Mouse (Mus musculus): ENCODE data around the gene Ocln. TPM values are rescaled to one million over a fixed set of nuclear protein-coding genes. Genes with fewer than 3 reads are reported as not detected.

The Ocln gene
- polyA plus RNA-seq (2015; fragmentation: Nextera tagmentation; extraction: Ambion mirVana): 38.5 and 38.8 TPM in 2 replicates

DNA sequence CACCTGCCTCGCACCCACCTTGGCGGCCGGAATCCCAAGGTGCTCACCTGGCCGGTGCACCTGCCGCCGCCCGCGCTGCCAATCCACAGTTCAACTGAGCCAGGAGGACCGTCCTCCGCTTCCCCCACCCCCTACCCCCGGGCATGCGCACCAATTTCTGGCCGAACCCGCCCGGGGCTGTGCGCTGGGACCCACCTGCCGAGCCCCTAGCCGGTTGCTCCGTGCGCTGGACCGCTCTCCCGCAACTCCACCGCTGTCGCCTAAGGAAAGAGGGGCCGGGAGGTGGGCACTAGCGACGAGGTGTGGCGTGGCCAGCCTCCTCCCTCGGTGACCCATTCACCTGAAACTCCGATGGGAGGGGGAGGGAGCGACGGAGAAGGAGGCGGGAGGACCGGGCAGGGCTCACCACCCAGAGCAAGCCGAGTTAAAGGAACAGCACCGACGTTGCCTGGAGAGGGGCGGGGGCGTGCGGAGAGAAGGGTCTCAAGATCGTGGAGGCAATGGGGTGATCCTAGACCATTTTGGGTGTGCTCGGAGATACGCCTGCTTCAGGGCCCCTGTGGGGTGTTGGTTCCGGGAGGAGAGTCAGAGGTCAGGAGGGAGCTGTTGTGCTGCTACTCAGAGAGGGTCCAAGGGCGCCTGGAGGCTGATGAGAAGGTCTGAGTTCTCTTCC, at the start of gene Ocln:
Gene Ocln (minus strand): TSS at position 350 of the 673 bp plus-strand sequence.
- peak within 1 kb of the TSS; percentile 75 for H3K4me2 ChIP-seq (ENCODE audit: low read depth, low read length)
- no peaks in the 10 kb centered on the region; the same call in 1 of the 2 replicates for H3K4me1 ChIP-seq (replicated peaks; ENCODE audit: control insufficient read depth, insufficient read depth, low read length)
- no peaks in the 10 kb centered on the region for H3K9me3 ChIP-seq (ENCODE audit: control insufficient read depth, low read length)
- peak; percentile 88 for ATAC-seq (ENCODE audit: low read depth)
- WGBS: under 1% methylated on average over 41 of the region's 45 CpGs
- peak within 1 kb of the TSS; percentile 74 for H3K4me3 ChIP-seq (ENCODE audit: low read length)
- no peaks in the 10 kb centered on the region for H3K36me3 ChIP-seq (ENCODE audit: control insufficient read depth, insufficient read depth, low read length)
- peak within 1 kb of the TSS; percentile 71 for H3K27ac ChIP-seq (ENCODE audit: low read length)
- H3K9ac ChIP-seq (ENCODE audit: low read length): peak within 1 kb of the TSS; percentile 80
- peaks cover 20% of the 10 kb centered on the region for H3K27me3 ChIP-seq (ENCODE audit: control insufficient read depth, insufficient read depth, low read depth, low read length)

DNA sequence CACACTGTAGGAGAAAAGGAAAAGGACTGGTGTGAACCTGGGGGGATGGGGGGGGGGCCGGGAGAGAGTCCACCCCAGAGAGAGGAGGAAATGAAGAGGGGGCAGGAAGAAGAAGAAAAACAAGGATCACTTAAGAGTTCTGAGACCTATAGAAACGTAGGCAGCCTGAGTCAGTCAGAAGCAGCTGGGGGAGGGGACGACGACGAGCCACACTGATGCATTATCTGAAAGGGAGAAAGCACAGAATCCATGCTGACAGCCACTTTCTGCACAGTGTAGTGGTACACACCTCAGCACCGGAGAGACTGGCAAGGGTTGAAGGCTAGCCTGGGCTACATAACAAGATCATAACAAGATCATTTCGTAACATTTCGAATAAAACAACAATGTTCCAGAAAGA, 48.5 kb upstream of the Ocln start:
- peak overlapping the region; percentile 46; the same call in 1 of the 2 replicates for H3K27ac ChIP-seq (ENCODE audit: low read length)
- ATAC-seq (ENCODE audit: low read depth): no peak
- H3K9ac ChIP-seq (ENCODE audit: low read length): 0 out of 2 replicates have a peak overlapping the region, but pooled peaks have one; percentile 19
- H3K4me3 ChIP-seq (ENCODE audit: low read length): no peak overlapping the region; the same call in 1 of the 2 replicates
- WGBS: 53% methylated on average over 8 of the region's 8 CpGs
- H3K4me2 ChIP-seq (ENCODE audit: low read depth, low read length): peak overlapping the region; percentile 19; the same call in 1 of the 2 replicates
- no peaks in the 10 kb centered on the region for H3K9me3 ChIP-seq (ENCODE audit: control insufficient read depth, low read length)
- no peaks in the 10 kb centered on the region for H3K36me3 ChIP-seq (ENCODE audit: control insufficient read depth, insufficient read depth, low read length)
- no peaks in the 10 kb centered on the region for H3K4me1 ChIP-seq (replicated peaks; ENCODE audit: control insufficient read depth, insufficient read depth, low read length)
- H3K27me3 ChIP-seq (ENCODE audit: control insufficient read depth, insufficient read depth, low read depth, low read length): no peaks in the 10 kb centered on the region

GRCm38 (mm10) chr13:100600317-100600716, 47.8 kb upstream of the Ocln start:
- 72% methylated on average over 12 of the region's 12 CpGs for WGBS

DNA sequence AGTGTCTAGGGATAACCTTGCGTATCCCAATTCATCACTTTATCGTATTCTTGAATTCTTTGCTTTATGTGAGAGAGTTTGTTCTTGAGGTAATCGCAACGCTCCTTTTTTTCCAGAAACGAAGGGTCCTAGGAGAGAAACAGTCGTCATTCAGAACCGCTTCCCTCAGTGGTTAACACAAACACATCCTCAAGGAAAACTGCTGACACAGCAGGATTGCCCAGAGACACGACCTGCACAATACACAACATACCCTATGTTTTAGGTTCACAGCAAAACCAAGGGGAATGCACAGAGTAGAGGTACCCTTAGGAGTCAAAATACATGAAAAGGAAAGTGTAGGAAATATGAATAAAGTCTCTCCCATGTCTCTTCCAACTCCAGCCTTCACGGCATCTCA, 44.8 kb upstream of the Ocln start:
- Histone ChIP-seq H3K4me3 (ENCODE audit: low read length) (no peak overlapping the region), H3K9me3 (ENCODE audit: control insufficient read depth, low read length) (no peaks in the 10 kb centered on the region), H3K27me3 (ENCODE audit: control insufficient read depth, insufficient read depth, low read depth, low read length) (no peaks in the 10 kb centered on the region), H3K4me2 (ENCODE audit: low read depth, low read length) (no peak overlapping the region), H3K4me1 (replicated peaks; ENCODE audit: control insufficient read depth, insufficient read depth, low read length) (no peaks in the 10 kb centered on the region), H3K9ac (ENCODE audit: low read length) (no peak overlapping the region), H3K36me3 (ENCODE audit: control insufficient read depth, insufficient read depth, low read length) (no peaks in the 10 kb centered on the region), H3K27ac (ENCODE audit: low read length) (no peak overlapping the region)
- no peak for ATAC-seq (ENCODE audit: low read depth)
- 80% methylated on average over 9 of the region's 9 CpGs for WGBS

More at GRCm38 (mm10) chr13:100600317-100600716, 47.8 kb upstream of the Ocln start:
- H3K4me3 ChIP-seq (ENCODE audit: low read length): no peak overlapping the region
- peak overlapping the region; percentile 46 for H3K27ac ChIP-seq (ENCODE audit: low read length)
- no peak overlapping the region; the same call in 1 of the 2 replicates for H3K9ac ChIP-seq (ENCODE audit: low read length)
- H3K4me2 ChIP-seq (ENCODE audit: low read depth, low read length): no peak overlapping the region
- H3K36me3 ChIP-seq (ENCODE audit: control insufficient read depth, insufficient read depth, low read length): no peaks in the 10 kb centered on the region
- H3K9me3 ChIP-seq (ENCODE audit: control insufficient read depth, low read length): no peaks in the 10 kb centered on the region
- H3K27me3 ChIP-seq (ENCODE audit: control insufficient read depth, insufficient read depth, low read depth, low read length): no peaks in the 10 kb centered on the region
- ATAC-seq (ENCODE audit: low read depth): no peak
- H3K4me1 ChIP-seq (replicated peaks; ENCODE audit: control insufficient read depth, insufficient read depth, low read length): no peaks in the 10 kb centered on the region

GRCm38 (mm10) chr13:100595552-100595885, 43.0 kb upstream of the Ocln start:
- Histone ChIP-seq H3K36me3 (ENCODE audit: control insufficient read depth, insufficient read depth, low read length) (no peaks in the 10 kb centered on the region), H3K27me3 (ENCODE audit: control insufficient read depth, insufficient read depth, low read depth, low read length) (no peaks in the 10 kb centered on the region), H3K4me2 (ENCODE audit: low read depth, low read length) (no peak overlapping the region), H3K9ac (ENCODE audit: low read length) (no peak overlapping the region), H3K4me1 (replicated peaks; ENCODE audit: control insufficient read depth, insufficient read depth, low read length) (no peaks in the 10 kb centered on the region), H3K27ac (ENCODE audit: low read length) (no peak overlapping the region), H3K4me3 (ENCODE audit: low read length) (no peak overlapping the region), H3K9me3 (ENCODE audit: control insufficient read depth, low read length) (no peaks in the 10 kb centered on the region)
- WGBS: 79% methylated on average over 3 of the region's 3 CpGs
- no peak for ATAC-seq (ENCODE audit: low read depth)

DNA sequence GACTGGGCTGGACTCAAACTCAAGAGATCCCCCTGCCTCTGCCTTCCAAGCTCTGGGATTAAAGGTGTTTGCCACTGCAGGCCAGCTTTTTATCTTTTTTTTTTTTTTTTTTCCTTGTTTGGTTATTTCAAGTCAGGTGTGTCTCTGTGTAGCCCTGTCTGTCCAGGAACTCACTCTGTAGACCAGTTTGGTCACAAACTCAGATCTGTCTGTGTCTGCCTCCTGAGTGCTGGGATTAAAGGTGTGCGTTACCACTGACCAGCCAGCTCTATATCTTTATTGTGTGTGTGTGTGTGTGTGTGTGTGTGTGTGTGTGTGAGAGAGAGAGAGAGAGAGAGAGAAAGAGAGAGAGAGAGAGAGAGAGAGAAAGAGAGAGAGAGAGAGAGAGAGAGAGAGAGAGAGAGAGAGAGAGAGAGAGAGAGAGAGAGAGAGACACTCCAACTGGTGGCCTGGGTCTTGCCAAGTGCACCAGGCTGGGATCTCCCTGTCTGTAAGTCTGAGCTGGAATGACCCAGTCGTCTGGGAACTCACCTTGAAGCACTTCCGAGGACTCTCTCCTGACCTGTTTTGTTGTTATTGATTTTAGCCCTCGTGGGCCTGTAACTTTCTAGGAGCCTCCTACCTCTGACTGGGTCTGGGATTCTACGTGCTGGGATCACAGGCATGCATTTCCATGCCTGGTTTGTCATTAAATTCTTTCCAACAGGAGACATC, 42.5 kb upstream of the Ocln start:
- H3K4me1 ChIP-seq (replicated peaks; ENCODE audit: control insufficient read depth, insufficient read depth, low read length): no peaks in the 10 kb centered on the region
- H3K9ac ChIP-seq (ENCODE audit: low read length): no peak overlapping the region
- no peaks in the 10 kb centered on the region for H3K36me3 ChIP-seq (ENCODE audit: control insufficient read depth, insufficient read depth, low read length)
- no peak; the same call in 1 of the 2 replicates for ATAC-seq (ENCODE audit: low read depth)
- no peak overlapping the region for H3K27ac ChIP-seq (ENCODE audit: low read length)
- H3K4me2 ChIP-seq (ENCODE audit: low read depth, low read length): no peak overlapping the region
- 60% methylated on average over 5 of the region's 5 CpGs for WGBS
- H3K9me3 ChIP-seq (ENCODE audit: control insufficient read depth, low read length): no peaks in the 10 kb centered on the region
- no peak overlapping the region for H3K4me3 ChIP-seq (ENCODE audit: low read length)
- H3K27me3 ChIP-seq (ENCODE audit: control insufficient read depth, insufficient read depth, low read depth, low read length): no peaks in the 10 kb centered on the region

GRCm38 (mm10) chr13:100594041-100594792, 41.7 kb upstream of the Ocln start:
- H3K27me3 ChIP-seq (ENCODE audit: control insufficient read depth, insufficient read depth, low read depth, low read length): no peaks in the 10 kb centered on the region
- peak overlapping the region; percentile 33 for H3K4me2 ChIP-seq (ENCODE audit: low read depth, low read length)
- peak; percentile 49 for ATAC-seq (ENCODE audit: low read depth)
- WGBS: 55% methylated on average over 11 of the region's 17 CpGs
- peak overlapping the region; percentile 41 for H3K27ac ChIP-seq (ENCODE audit: low read length)
- H3K9ac ChIP-seq (ENCODE audit: low read length): peak overlapping the region; percentile 32; the same call in 1 of the 2 replicates
- H3K9me3 ChIP-seq (ENCODE audit: control insufficient read depth, low read length): no peaks in the 10 kb centered on the region
- H3K4me1 ChIP-seq (replicated peaks; ENCODE audit: control insufficient read depth, insufficient read depth, low read length): no peaks in the 10 kb centered on the region
- no peaks in the 10 kb centered on the region for H3K36me3 ChIP-seq (ENCODE audit: control insufficient read depth, insufficient read depth, low read length)
- H3K4me3 ChIP-seq (ENCODE audit: low read length): peak overlapping the region; percentile 3; the same call in 1 of the 2 replicates

- ATAC-seq (ENCODE audit: low read depth): no peak
- Histone ChIP-seq H3K36me3 (ENCODE audit: control insufficient read depth, insufficient read depth, low read length) (no peaks in the 10 kb centered on the region), H3K4me3 (ENCODE audit: low read length) (no peak overlapping the region), H3K27ac (ENCODE audit: low read length) (no peak overlapping the region), H3K27me3 (ENCODE audit: control insufficient read depth, insufficient read depth, low read depth, low read length) (no peaks in the 10 kb centered on the region), H3K9me3 (ENCODE audit: control insufficient read depth, low read length) (no peaks in the 10 kb centered on the region), H3K9ac (ENCODE audit: low read length) (no peak overlapping the region), H3K4me2 (ENCODE audit: low read depth, low read length) (no peak overlapping the region), H3K4me1 (replicated peaks; ENCODE audit: control insufficient read depth, insufficient read depth, low read length) (no peaks in the 10 kb centered on the region)
- WGBS: 80% methylated on average over 11 of the region's 12 CpGs
These were observed 36.1 kb upstream of the Ocln start for GRCm38 (mm10) chr13:100588646-100589045.

DNA sequence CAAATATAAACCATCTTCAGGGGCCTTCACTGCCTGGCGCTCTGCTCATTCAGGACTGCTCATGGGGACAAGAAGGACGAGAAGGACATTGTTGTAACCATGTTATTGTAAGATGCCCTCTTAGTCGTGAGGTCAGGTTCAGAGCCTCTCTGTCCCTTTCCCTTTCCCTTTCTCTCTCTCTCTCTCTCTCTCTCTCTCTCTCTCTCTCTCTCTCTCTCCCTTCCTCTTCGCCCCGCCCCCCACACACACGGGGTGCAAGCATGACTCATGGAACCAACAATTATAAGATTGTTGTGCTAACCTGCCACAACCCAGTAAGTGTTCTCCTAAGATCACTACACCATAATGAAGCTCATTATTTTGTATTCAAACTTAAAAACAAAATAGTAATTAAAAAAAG, 29.6 kb upstream of the Ocln start:
- Histone ChIP-seq H3K4me3 (ENCODE audit: low read length) (no peak overlapping the region), H3K4me1 (replicated peaks; ENCODE audit: control insufficient read depth, insufficient read depth, low read length) (peaks cover 3% of the 10 kb centered on the region; the same call in 1 of the 2 replicates), H3K36me3 (ENCODE audit: control insufficient read depth, insufficient read depth, low read length) (no peaks in the 10 kb centered on the region), H3K9ac (ENCODE audit: low read length) (no peak overlapping the region), H3K9me3 (ENCODE audit: control insufficient read depth, low read length) (no peaks in the 10 kb centered on the region), H3K4me2 (ENCODE audit: low read depth, low read length) (no peak overlapping the region), H3K27me3 (ENCODE audit: control insufficient read depth, insufficient read depth, low read depth, low read length) (no peaks in the 10 kb centered on the region), H3K27ac (ENCODE audit: low read length) (no peak overlapping the region)
- WGBS: 31% methylated on average over 6 of the region's 6 CpGs
- ATAC-seq (ENCODE audit: low read depth): no peak
